Mouse (Mus musculus) liver, adult 2 months (tissue): ENCODE results near the gene 4930505A04Rik.

Experiments used
- CTCF ChIP-seq: fragments of 200-500 bp; IDR thresholded peaks from 2 replicates; pipeline ENCODE4 v1.5.1; 2011; ENCODE audit warnings: low read depth, low read length, control low read depth
- POLR2A ChIP-seq: fragments of 200-500 bp; IDR thresholded peaks from 2 replicates; pipeline ENCODE4 v1.6.1; 2011; ENCODE audit warnings: low read length, control low read depth; ENCODE audit not compliant: insufficient read depth; ENCODE audit errors: extremely low read depth

DNA sequence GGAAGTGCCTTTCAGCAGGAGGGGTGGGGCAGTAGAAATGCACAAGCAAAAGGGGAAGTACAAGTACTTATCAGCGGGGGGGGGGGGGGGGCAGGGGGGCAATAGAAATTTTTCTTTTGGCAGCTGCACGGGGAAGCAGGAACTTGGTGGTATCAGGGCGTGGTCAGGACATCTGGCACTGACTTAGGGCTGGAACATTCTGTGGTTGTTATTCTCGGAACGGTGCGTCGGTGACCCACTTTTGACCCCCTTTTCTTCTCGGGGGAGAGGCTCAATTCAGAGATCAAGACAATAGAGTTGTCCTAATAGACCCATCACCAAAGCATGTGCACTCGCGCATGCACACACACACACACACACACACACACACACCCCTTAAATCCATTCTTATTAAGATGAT, 16.6 kb upstream of the 4930505A04Rik start:
- no peak for TF ChIP-seq POLR2A
- no peak for TF ChIP-seq CTCF
